Mouse (Mus musculus): ENCODE results near the gene Trpv4. TPM values are rescaled to one million over a fixed set of nuclear protein-coding genes. Genes with fewer than 3 reads are reported as not detected.
A peak's percentile ranks its signal among the peaks of the same experiment; 100 is the strongest.

Trpv4 gene
- total RNA-seq (2021), result 1 to 10 TPM; 2.8 to 3.1 TPM

DNA sequence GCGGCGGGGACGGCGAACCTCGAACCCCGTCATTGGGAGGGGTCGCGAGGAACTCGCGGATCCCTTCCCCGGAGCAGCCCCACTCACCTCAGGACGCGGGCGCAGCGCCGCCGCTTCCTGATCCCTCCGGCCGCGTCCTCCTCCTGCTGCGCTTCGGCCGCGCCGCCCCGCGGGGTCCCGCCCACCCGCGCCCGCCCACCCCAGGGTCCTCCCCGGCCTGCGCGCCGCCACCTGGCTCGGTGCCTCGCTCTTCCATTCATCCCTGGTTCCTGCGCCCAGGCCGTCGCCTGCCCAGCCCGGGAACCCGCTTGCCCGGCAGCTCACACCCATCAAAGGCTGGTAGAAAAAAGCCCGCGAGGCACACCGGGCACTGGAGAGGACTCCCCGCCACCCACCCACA is at the start of gene Trpv4:
Trpv4 (minus strand) TSS at position 167 of the 400 bp plus-strand sequence.
- DNase-seq, result peak; percentile 43

DNA sequence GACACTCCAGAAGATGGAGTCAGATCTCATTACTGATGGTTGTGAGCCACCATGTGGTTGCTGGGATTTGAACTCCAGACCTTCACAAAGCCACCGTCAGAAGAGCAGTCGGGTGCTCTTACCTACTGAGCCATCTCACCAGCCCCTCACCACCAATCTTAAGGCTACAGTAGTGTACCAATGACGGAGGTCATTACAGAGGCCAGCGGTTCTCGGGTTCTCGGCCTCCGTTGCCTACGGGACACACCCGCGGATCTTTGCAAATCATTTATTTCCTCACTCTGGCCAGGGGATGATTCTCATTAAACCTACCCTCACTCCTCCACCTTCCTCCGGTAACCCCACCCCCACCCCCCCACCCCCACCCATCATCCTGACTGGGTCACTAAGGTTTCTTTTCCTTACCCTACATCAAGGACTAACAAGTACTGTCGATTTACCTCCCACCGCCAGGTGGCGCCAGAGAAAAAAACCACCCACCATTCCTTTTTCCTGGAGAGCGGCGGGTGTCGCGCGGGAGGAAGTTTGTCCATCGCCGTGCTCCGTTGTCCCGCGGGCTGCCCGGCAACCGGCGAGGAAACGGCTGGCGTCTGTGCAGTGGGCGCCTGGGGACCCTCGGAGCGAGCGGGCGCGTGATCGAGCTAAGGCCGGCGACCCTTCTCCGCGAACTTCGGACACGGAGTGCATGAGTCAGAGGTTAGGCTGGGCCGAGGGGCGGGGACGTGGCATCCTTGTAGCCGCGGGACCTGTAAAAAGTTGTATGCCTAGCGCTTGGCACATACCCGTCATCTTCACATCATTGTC is 49.2 kb upstream of the Trpv4 start, which contains the start of gene Tchp:
Tchp (plus strand) TSS at position 496 of the 804 bp plus-strand sequence.
- DNase-seq, result peak; percentile 97

DNA sequence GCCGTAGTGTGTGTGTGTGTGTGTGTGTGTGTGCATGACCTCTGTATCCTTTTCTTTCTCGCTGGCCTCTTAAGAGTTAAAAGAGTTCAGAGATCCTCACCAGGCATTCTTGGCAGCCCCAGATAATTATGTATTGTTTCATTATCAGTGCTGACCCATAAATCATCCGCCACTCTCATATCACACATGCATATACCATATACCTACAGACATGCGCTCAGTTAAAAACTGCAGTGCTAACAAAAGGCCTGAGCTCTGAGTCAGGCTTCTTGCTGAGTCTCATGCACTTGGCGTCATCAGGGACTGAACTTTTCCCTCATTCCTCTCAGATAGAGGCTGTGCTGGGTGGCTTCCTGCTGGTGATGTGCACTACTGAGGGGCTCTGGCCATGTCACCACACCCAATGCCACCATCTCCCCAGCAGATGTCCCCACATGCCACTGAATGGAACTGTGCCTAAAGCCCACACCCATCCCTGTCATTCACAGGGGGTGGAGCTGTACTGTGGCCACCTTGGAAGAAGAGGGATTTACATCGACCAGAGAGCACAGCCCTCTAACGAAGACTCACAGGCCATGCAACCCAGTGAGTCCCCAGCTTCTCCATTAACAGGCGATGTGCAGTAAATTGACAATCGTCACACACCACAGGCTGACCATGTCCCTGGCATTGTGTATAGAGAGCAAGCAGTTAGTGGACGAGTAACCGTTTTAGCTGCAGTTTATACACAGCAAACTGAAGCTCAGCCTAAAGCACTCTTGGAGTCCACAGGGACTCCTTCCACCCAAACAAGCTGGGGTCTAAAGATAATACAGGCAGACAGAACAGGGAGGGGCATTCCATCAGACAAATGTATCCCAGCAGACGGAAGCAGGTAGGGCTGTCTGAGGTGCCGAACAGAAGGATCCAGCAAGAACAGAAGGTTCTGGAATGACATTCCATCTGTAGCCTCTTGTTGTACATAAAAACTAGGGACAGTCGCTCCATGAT is 44.5 kb upstream of the Trpv4 start:
- peak; percentile 60 for DNase-seq

DNA sequence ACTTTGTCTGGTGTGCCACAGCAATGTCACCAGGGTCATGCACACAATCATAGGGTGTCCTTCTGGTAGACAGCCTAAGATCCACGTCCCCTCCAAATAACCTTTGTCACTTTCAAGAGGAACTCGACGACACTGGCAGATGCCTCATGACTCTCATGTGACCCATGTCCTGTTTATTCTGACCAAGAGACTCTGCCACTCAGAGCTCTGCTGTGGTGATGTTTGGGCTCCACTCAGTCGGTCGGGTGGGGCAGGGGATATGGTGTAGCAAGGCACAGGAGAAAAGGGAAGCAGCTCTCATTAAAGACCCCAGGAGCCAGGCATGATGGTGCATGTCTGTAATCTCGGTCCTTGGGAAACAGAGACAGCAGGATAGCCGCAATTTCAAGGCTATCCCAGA is 40.8 kb upstream of the Trpv4 start:
- DNase-seq, result no peak

DNA sequence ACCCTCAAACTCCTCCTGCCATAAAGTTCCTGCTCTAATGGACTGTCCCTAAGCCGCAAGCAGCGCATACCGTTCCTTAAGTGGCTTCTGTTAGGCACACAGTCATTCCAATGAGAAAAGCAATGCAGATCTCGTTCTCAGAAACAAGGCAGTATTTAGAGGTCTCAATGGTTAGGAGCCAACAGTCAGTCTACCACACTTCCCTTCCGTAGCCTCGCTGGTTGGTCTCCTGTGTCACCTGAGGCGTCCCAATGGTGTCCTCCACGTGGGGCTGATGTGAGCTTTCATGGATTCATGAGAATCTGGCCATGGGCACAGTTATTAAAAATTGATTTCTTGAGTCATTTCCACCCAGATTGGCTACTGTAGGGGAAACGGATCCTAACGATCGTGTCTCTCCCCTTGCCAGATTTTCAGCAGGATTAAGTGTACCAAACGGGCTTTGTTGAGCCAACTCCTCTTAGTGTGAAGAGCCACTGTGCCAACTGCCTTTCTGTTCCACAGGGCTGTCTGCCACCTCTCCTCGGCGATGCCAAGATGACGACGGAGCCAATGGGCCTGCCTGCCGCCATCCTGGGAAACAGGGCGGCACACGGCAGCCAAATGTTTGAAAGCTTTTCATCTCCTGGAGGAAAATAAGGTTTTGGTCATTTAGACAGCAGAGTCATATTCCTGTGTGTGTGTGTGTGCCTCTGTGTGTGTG is 40.0 kb upstream of the Trpv4 start:
- DNase-seq, result no peak

DNA sequence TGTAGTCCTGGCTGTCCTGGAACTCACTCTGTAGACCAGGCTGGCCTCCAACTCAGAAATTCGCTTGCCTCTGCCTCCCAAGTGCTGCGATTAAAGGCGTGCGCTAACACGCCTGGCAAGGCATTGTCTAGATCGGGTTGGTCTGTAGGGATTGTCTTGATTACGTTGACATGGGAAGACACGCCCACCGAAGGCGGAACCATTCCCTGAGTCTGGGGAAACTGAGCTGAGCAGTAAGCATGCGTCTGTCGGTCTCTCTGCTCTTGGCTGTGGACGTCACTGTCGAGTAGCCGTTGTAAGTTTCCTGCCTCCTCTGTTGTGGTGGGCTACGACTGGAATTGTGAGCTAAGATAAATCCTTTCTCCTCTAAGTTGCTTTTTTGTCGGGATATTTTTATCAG is 38.7 kb upstream of the Trpv4 start:
- DNase-seq, result no peak

DNA sequence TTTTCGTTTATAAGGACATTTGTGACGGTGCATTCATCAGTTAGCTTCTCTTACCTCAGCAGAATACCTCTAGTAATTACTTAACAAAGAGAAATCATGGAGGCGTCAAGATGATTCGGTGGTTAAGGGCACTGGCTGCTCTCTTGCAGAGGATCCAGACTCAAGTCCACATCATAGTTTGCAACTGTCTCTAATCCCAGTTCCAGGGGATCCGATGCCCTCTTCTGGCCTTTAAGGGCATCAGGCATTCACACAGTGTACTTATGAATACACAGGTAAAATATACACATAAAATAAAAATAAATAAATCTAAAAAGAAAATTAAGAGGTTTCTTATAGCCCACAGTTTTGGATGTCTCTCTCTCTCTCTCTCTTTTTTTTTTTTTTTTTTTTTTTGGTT is 37.6 kb upstream of the Trpv4 start:
- DNase-seq, result no peak

DNA sequence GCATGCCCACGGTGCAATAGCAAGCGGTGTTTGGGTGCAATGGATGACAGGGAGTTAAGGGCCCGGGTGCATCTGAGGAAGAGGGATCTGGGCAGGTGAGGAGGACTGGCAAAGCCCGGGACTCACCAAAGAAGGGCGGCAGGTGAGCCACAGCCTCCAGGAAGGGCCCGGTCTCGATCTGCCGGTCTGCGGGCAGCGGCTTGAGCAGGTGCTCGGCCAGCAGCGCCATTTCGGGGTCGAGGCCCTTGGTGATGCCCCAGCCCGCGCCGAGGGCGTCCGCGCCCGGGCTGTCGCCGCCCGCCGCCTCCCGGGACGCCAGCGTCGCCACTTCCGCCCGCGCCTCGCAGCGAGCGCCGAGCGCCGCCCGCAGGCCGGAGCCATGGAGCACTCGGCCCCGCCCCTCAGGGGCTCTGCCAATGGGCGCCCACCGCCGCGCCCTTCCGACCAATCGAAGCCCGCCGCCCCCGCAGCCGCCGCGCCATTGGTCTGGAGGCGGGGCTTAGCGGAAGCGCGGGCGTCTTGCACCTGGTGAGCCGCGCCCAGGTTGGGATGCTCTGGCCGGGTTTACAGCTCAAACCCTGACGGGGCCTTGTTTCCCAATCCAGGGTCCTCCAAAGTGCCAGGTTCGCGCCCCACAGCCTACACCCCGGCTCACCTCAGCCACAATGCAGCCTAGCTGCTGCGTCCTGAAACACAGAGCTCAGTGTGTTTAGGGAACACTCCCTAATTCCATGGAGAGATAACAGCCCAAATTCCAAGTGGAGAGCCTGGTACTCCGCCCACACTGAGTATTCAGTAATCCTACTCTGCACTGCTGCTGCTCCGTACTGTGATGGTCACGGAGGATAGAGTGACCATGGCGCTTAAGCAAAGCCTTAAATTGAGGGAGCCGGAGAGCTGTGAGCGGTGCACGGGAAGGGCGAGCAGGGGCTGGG is 32.7 kb upstream of the Trpv4 start, which contains the start of gene Gltp:
Gltp (minus strand) TSS at position 352 of the 935 bp plus-strand sequence.
- DNase-seq, result peak; percentile 94

DNA sequence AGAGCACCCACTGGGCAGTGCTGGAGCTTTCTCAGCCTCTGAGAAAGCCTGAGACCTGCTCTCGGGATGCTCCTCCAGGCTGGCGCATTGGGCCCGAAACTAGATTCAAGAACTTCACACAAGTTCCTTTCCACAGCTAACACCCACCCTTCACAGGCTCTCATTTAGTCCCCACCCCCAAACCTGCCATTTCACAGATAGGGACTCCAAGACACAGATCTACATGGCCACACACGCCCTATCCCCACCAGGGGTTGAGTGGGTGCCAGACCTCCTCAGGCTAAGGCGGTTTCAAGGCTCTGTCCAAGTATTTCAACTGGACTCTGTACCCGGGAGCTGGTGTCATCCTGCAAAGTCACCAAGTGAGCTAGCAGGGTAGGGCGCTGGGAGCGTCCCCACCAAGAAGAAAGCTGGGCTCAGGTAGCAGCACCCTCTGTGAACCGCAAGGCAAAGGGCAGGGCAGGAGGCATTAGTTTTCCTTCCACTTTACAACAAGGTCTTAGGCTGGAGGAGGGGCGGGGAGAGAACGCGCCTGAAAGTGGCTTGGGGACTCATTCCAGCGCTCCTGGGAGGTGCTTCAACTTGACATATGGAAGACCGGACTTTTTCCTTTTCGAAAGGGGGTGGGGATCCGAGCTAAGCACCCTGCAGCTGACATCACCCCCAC is 31.6 kb upstream of the Trpv4 start:
- no peak for DNase-seq

DNA sequence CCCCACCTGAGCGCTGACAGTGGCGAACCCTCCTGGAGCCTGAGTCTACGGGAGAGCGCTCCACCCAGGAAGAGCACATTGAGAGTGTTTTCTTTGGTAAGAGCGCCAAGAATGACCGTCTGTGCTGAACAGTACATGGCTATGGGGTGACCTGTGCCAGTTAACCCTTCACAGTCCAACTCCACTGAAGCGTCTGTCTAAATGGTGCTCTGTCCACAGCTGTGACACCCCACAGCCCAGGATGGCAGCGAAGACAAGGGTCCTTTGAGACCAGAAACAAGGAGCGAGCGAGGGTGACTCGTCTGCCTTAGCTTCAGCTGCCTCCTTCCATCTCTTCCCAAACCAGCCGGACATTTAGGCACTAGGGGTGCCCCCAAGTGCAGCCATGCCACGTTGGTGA is 30.5 kb upstream of the Trpv4 start:
- DNase-seq, result no peak

DNA sequence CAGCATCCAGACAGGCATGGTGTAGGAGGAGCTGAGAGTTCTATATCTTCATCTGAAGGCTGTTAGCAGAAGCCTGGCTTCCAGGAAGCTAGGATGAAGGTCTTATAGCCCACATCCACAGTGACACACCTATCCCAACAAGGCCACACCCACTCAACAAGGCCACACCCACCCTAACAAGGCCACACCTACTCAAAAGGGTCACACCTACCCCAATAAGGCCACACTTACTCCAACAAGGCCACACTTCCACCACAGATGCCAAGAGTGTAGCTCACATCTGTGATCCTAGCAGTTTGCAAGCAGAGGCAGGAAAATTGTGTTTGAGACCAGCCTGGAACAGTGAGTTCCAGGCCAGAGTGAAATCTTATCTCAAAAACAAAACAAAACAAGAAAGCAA is 29.7 kb upstream of the Trpv4 start:
- DNase-seq, result no peak

DNA sequence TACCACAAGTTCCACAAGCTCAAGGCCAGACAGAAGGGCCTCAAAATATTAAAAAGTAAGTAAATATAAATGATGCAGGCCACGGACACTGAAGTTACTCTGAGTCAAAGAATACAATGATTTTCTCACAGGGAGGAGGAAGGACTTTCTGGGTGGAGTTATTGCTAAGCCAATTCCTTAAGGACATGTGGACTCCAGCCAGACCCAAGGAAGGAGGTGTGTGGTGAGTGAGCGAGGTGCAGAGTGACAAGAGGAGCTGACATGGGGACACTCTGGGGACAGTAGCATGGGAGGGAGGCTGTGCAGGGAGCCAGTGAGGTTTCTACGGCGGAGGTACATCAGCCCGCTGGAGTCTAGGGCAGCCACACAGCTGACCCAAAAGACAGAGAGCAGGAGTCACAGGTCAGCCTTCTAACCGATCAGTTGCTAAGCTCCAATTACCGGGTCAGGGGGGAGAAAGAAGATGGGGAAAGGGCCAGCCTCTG is 28.5 kb upstream of the Trpv4 start:
- no peak for DNase-seq

DNA sequence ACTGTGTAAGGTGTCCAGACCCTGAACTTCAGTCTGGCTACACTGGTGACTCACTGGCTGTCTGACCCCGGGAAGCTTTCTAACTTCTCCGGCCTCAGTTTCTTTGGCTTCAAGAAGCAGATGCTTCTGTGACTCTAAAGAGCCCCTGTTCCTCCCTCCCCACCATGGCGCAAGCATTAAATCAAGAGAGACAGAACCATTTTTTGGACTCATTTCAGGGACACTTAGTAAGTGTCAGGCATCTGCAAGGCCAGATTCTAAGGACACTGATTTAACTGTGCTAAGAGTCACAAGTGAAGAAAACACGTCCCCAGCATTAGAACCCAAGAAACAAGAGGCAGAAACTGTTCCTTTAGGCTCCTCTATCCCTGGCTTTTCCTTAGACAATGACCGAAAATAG is 27.8 kb upstream of the Trpv4 start:
- no peak for DNase-seq

DNA sequence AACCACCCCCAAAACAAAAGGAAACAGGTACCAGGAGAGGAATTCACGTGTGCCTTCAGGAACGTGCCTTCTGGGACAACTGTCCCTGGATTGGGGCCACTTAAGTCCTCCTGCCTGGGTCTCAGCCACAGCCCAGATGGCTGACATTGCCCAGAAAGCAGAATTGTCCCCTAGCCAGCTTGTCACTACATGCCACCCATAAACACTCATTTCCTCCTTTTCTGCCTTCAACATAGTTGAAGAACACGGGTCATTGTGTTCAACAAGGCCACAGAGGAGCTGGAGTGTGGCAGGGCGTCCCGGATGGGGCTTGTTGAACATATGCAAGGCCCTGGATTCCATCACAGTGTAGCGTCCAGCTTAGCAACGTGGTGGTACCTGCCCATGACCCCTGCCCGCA is 23.5 kb upstream of the Trpv4 start:
- DNase-seq, result no peak

DNA sequence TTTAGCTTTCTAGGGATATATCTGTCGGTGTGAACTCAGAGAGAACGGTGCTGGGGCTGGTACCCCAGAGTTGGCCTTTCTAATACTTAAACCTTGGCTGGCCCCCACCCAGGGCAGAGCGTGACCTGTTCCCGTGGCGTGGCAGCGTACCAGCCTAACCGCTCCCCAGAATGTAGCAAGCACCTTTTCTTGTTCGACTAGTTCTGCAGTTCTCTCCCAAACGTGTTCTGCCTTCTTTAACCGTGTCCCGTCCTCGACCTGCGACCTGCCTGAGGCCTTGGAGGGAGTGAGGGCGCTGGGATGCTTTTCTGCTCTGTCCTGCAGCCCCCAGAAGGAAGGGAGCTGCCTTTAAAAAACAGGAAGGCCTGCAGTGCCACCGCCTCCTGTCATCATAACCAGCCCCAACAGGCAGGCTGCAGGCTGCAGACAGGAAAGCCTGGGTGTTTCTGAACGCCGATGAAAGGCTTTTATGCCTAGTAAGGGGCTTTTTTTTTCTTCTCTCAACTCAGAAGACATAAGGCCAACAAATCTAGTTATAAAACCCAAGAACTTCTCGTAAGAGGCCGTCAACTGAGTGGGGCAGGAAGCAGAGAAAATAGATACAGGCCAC is 22.6 kb upstream of the Trpv4 start:
- no peak for DNase-seq

DNA sequence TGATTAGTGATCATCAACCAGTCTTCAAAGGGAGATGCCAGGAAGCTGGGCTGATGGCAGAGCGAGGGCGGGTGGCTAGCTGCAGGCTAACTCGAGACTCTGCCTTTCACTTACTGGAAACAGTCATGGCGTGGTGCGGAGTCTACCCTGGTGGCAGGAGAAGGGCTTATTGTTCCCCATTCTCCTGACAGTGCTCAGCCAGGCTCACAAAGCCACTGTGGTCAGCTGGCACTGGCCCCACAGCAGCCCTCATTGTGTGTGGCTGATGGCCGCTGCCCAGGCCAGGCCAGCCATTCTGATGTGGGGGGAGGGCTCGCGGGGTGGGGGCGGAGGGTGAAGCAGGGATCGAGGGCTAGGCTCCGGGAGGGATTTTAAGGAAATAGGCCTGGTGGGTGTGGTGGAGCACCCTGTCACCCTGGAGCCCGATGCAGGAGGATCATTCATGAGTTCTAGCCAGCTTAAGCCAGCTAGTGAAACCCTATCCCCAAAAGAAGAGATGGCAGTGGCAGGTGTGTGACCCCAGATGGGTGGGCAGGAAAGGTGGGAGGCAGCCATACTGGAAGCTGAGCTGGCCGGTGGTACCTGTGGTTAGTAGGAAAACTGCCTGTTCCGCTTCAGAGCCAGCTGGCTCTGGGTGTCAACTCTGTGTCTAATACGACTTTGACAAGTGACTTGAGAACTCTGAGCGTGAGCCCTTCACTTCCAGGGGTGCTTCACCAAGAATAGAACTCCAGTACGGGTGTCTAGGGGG is 21.8 kb upstream of the Trpv4 start:
- no peak for DNase-seq

DNA sequence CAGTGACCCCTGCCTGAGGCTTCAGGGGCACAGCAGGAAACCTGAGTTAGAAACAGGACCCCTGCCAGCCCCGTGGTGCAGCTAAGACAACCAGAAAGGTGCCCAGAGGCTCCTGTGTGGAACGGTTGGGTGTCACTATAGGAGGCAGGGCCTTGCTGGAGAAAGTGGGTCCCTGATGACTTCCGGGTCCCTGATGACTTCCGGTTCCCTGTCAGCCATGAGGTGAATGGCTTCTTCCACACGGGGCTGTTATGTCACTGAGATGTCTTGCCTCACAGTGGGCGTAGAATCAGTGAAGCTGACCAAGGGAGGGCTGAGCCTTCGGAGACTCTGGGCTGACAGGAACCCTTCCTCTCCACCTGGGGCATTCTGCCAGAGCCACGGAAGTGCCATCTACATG is 16.4 kb upstream of the Trpv4 start:
- no peak for DNase-seq

DNA sequence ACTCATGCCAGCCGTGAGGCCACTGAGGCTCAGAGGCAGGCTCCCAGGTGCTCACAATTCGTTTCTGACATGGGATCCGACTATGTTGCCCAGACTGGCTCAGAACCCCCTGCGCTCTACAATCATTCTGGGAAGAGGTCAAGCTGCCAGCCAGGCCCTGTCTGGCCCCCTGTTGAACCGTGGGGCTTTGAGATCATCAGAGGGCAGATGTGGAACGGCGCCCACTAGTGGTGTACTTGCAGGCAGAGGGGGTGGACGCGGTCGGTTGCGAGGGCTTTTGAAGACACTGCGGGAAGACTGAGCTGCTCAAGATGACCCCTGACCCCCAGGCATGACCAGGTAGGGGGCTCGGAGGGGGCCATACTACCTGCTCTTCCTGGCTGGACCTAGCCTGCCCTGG is 14.9 kb upstream of the Trpv4 start:
- no peak for DNase-seq

DNA sequence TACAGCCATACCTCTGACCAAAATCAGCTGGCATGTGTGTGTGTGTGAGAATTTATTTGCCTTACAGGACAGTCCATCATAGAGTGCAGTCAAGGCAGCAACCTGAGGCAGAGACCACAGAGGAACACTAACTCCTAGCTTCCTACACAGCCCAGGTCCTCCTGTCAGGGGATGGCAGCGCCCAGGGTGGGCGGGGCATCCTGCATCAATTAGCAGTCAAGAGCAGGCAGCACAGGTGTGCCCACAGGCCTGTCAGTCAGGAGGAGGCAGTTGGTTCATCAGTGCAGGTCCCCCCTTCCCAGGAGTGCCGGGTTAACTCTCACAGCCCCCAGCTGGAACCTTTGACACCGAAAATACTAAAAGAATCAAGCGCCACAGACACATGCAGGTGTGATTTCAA is 10.8 kb upstream of the Trpv4 start:
- no peak for DNase-seq
